24 mouse cellular contexts compared by ENCODE assay signal in genomic region chr17:84637971-84638370, GRCm38 (mm10). TPM values are rescaled to one million over a fixed set of nuclear protein-coding genes. Genes with fewer than 3 reads are reported as not detected.
"Had no signal": no experiment of that assay in that cellular context is flagged by ENCODE, and none has a peak within 500 bp of the region (broad histone marks: within the 10 kb centered on the region; RNA-seq: fewer than 3 reads in every experiment).

No protein-coding gene starts in this region.

- H3K27ac ChIP-seq: left cerebral cortex, adult 2 months; liver, embryonic 13.5 days; macrophage; neural tube, embryonic 12.5 days; neural tube, embryonic 15.5 days; stomach, postnatal 0 days had no signal

- DNase-seq: kidney, adult 8-10 months; kidney, postnatal 36 days; layer of hippocampus, postnatal 36 days; liver, embryonic 13.5 days; lung, embryonic 14.5 days; midbrain, embryonic 14.5 days; right cerebral cortex, adult 18-20 months; right cerebral cortex, postnatal 14 days; right cerebral cortex, postnatal 4 days; thymus, postnatal 36 days had no signal

- H3K4me3 ChIP-seq: left cerebral cortex, adult 2 months; liver, embryonic 13.5 days; neural tube, embryonic 12.5 days; neural tube, embryonic 15.5 days had no signal

- H3K36me3 ChIP-seq: liver, embryonic 13.5 days; neural tube, embryonic 12.5 days; neural tube, embryonic 15.5 days had no signal

- ATAC-seq: intestine, postnatal 0 days had no signal

- H3K27me3 ChIP-seq: liver, embryonic 13.5 days; neural tube, embryonic 12.5 days; neural tube, embryonic 15.5 days had no signal

- H3K4me1 ChIP-seq: liver, embryonic 13.5 days; neural tube, embryonic 12.5 days had no signal

- H3K4me2 ChIP-seq: liver, embryonic 13.5 days; lung, embryonic 14.5 days; midbrain, embryonic 11.5 days; neural tube, embryonic 12.5 days; neural tube, embryonic 15.5 days had no signal

- H3K9me3 ChIP-seq: liver, embryonic 13.5 days; neural tube, embryonic 12.5 days; neural tube, embryonic 15.5 days had no signal

- H3K9ac ChIP-seq: liver, embryonic 13.5 days; lung, embryonic 14.5 days; neural tube, embryonic 12.5 days; neural tube, embryonic 15.5 days had no signal

RNA-seq across cellular contexts. Expression of gene Abcg8, which starts 38.1 kb away (rescaled TPM):
- total RNA-seq: layer of hippocampus, adult 8-10 months; layer of hippocampus, postnatal 10 days; layer of hippocampus, postnatal 36 days; left cerebral cortex, adult 2 months; left cerebral cortex, postnatal 10 days; left cerebral cortex, postnatal 36 days; megakaryocyte-erythroid progenitor cell, adult 5-6 weeks; midbrain, postnatal 0 days had no signal
- polyA plus RNA-seq: intestine, embryonic 14.5 days; macrophage; midbrain, embryonic 11.5 days; midbrain, postnatal 0 days; neural tube, embryonic 12.5 days had no signal

RNA-seq across cellular contexts. Expression of gene Abcg5, which starts 44.8 kb away (rescaled TPM):
- total RNA-seq: layer of hippocampus, adult 8-10 months; layer of hippocampus, postnatal 10 days; layer of hippocampus, postnatal 36 days; left cerebral cortex, adult 2 months; left cerebral cortex, postnatal 10 days; megakaryocyte-erythroid progenitor cell, adult 5-6 weeks had no signal
- polyA plus RNA-seq: macrophage had no signal
